ENCODE assay signal across 10 mouse cellular contexts in the genomic region with DNA sequence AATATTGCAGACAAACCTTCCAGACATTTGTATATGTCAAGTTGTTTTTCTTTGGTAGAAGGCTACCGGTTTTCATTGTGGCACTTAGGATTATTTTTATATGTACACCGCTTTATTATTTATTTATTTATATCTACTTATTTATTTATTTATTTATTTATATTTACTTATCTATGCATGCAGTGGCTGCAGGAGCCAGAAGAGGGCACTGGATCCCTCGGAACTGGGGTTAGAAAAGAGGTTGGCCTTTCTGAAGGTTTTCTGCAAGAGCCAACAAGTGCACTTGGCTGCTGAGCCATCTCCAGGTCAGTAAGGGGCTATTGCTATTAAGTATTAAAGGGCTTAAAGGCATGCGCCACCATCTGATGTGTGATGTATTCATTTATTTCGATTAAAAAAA. TPM values are rescaled to one million over a fixed set of nuclear protein-coding genes. Genes with fewer than 3 reads are reported as not detected.
DNase-seq lines count a peak whose midpoint lies in the region; ATAC-seq and TF ChIP-seq lines count a peak whose summit lies in the region.
"Had no signal": no experiment of that assay in that cellular context is flagged by ENCODE, and none has a peak within 500 bp of the region (broad histone marks: within the 10 kb centered on the region; RNA-seq: fewer than 3 reads in every experiment).

No protein-coding gene starts in this region.

- H3K9me3 ChIP-seq in heart, embryonic 12.5 days (replicated peaks): no peaks in the 10 kb centered on the region
- H3K9me3 ChIP-seq: hindbrain, embryonic 15.5 days had no signal

- H3K27me3 ChIP-seq in heart, embryonic 12.5 days (replicated peaks): 0 out of 2 replicates have a peak, but pooled peaks cover 3% of the 10 kb centered on the region
- H3K27me3 ChIP-seq: hindbrain, embryonic 15.5 days had no signal

- no peak overlapping the region for H3K9ac ChIP-seq in heart, embryonic 12.5 days
- H3K9ac ChIP-seq: hindbrain, embryonic 15.5 days had no signal

- no peak overlapping the region for H3K27ac ChIP-seq in heart, embryonic 12.5 days (ENCODE audit: poor library complexity, severe bottlenecking)
- H3K27ac ChIP-seq: hindbrain, embryonic 15.5 days had no signal

- no peak overlapping the region for H3K4me2 ChIP-seq in heart, embryonic 12.5 days
- H3K4me2 ChIP-seq: hindbrain, embryonic 15.5 days had no signal

- H3K4me3 ChIP-seq in heart, embryonic 12.5 days: no peak overlapping the region
- H3K4me3 ChIP-seq: hindbrain, embryonic 15.5 days; myocyte had no signal

- TF ChIP-seq CTCF in brain, embryonic 14.5 days (IDR thresholded peaks at IDR 0.05; ENCODE audit: borderline replicate concordance, extremely low read depth, insufficient read depth, insufficient read length): peak; percentile 47; the same call in 1 of the 2 replicates

- 65% methylated on average over 5 of the region's 5 CpGs for WGBS in heart, embryonic 12.5 days

- peaks cover 10% of the 10 kb centered on the region for H3K4me1 ChIP-seq in heart, embryonic 12.5 days (replicated peaks)

- peak; percentile 60 for DNase-seq in heart, postnatal 4 days
- DNase-seq in thymus, postnatal 14 days: peak; percentile 23
- DNase-seq in thymus, postnatal 10 days (ENCODE audit: low spot score in 2 of 2): no peak
- DNase-seq in brain, embryonic 14.5 days (ENCODE audit: low read depth): peak; percentile 58
- DNase-seq in kidney, postnatal 10 days: peak; percentile 68
- peak; percentile 70 for DNase-seq in testis, postnatal 10 days (ENCODE audit: low spot score)

- no peak for TF ChIP-seq POLR2A in brain, embryonic 14.5 days (IDR thresholded peaks at IDR 0.05; ENCODE audit: borderline replicate concordance, extremely low read depth, insufficient read depth, insufficient read length, poor library complexity, severe bottlenecking)

- no peak for ATAC-seq in heart, embryonic 12.5 days (ENCODE audit: insufficient number of reproducible peaks, low FRiP score)
- no peak for ATAC-seq in erythroid progenitor cell, adult 5-6 weeks (replicated peaks; ENCODE audit: low FRiP score, poor library complexity, severe bottlenecking)

- H3K36me3 ChIP-seq in heart, embryonic 12.5 days: no peaks in the 10 kb centered on the region
- H3K36me3 ChIP-seq: hindbrain, embryonic 15.5 days had no signal

RNA-seq across cellular contexts. Expression of a gene that starts 15.1 kb away (rescaled TPM):
- total RNA-seq in heart, postnatal 4 days (2021): 10 to 100 TPM; 15.8 to 18.4 TPM
- 4.8 and 5.6 TPM in 2 replicates for polyA plus RNA-seq in heart, embryonic 12.5 days (2016; fragmentation: Nextera tagmentation; extraction: Ambion mirVana)
- 1.8 and 2.8 TPM in 2 replicates for polyA plus RNA-seq in brain, embryonic 14.5 days (2012; rRNA removed)
- 47.8 and 50.1 TPM in 2 replicates for total RNA-seq in erythroid progenitor cell, adult 5-6 weeks (2015; ENCODE audit: low replicate concordance)
- 26.4 and 44.2 TPM in 2 replicates for total RNA-seq in erythroid progenitor cell, adult 5-6 weeks (2017; ENCODE audit: low replicate concordance)

RNA-seq across cellular contexts. Expression of a gene that starts 37.0 kb away (rescaled TPM):
- 10 to 100 TPM; 31.7 to 37.0 TPM for total RNA-seq in heart, postnatal 4 days (2021)
- polyA plus RNA-seq in heart, embryonic 12.5 days (2016; fragmentation: Nextera tagmentation; extraction: Ambion mirVana): 47.0 and 50.5 TPM in 2 replicates
- polyA plus RNA-seq in brain, embryonic 14.5 days (2012; rRNA removed): 77.5 and 92.8 TPM in 2 replicates
- total RNA-seq in erythroid progenitor cell, adult 5-6 weeks (2015; ENCODE audit: low replicate concordance): 6.5 and 10.9 TPM in 2 replicates
- 5.5 and 6.0 TPM in 2 replicates for total RNA-seq in erythroid progenitor cell, adult 5-6 weeks (2017; ENCODE audit: low replicate concordance)

RNA-seq across cellular contexts. Expression of a gene that starts 48.3 kb away (rescaled TPM):
- 10 to 100 TPM; 33.1 to 35.6 TPM for total RNA-seq in heart, postnatal 4 days (2021)
- polyA plus RNA-seq in heart, embryonic 12.5 days (2016; fragmentation: Nextera tagmentation; extraction: Ambion mirVana): 37.6 and 40.7 TPM in 2 replicates
- 34.8 and 42.5 TPM in 2 replicates for polyA plus RNA-seq in brain, embryonic 14.5 days (2012; rRNA removed)
- 111 and 127 TPM in 2 replicates for total RNA-seq in erythroid progenitor cell, adult 5-6 weeks (2015; ENCODE audit: low replicate concordance)
- 132 and 174 TPM in 2 replicates for total RNA-seq in erythroid progenitor cell, adult 5-6 weeks (2017; ENCODE audit: low replicate concordance)

Comparison
In these comparisons a context has a peak if more than half of its experiments do, and no peak if none do; other contexts are left out.
1. DNase-seq: peak in heart, postnatal 4 days (single experiment), thymus, postnatal 14 days (single experiment), brain, embryonic 14.5 days (single experiment), kidney, postnatal 10 days (single experiment) and testis, postnatal 10 days (single experiment); none in thymus, postnatal 10 days (0 of 2).